Mouse (Mus musculus) olfactory bulb, adult 2 months (tissue): ENCODE measurements around the gene Cstb.

Experiments used
- CTCF ChIP-seq: fragments of 200-500 bp; IDR thresholded peaks from 2 replicates; pipeline ENCODE4 v1.5.1; 2012; ENCODE audit warnings: low read depth, mild to moderate bottlenecking, low read length, moderate library complexity; ENCODE audit not compliant: insufficient read depth
- POLR2A ChIP-seq: fragments of 200-500 bp; IDR thresholded peaks from 2 replicates; pipeline ENCODE4 v1.6.1; 2012; ENCODE audit warnings: mild to moderate bottlenecking, low read depth, low read length, moderate library complexity; ENCODE audit not compliant: insufficient read depth

DNA sequence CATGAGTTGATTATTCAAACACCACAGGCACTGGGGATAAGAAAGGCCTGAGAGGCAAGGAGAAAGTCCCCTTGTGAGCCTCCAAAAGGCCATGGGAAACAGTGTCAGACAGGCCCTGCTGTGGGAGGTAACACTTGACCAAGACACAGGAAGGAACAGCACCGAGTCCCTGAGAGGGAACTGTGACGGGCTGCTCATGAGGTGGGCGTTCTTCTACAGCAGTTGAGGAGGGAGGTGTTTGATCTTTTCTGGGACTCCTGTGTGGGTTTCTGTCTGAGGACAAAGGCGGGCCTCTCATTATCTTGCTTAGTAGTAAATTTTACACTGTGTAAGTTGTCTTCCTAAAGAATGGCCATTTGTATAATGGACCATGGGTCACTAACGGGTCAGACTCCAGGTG is 39.9 kb upstream of the Cstb start:
- no peak for TF ChIP-seq CTCF
- TF ChIP-seq POLR2A, result no peak
